Mouse (Mus musculus): Measurements from ENCODE around the gene Rbfox2.

Rbfox2 gene

DNA sequence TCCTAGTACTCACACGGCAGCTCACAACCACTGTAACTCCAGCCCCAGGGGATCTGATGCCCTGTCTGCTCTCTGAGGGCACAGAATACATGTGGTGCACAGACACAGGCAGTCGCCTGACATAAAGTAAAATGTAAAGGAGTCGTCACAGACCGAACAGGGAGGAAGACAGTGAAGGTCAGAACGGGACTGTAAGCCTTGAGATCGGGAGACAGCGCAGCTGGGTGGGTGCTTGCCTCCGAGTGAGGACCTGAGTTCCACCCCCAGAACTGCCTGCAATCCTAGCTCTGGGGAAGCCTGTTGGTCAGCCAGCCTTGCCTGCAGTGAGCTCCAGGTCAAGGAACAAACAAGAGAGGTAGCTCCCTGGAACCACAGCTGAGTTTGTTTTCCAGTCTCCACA lies 177.7 kb downstream of the Rbfox2 start:
- no peak for DNase-seq

DNA sequence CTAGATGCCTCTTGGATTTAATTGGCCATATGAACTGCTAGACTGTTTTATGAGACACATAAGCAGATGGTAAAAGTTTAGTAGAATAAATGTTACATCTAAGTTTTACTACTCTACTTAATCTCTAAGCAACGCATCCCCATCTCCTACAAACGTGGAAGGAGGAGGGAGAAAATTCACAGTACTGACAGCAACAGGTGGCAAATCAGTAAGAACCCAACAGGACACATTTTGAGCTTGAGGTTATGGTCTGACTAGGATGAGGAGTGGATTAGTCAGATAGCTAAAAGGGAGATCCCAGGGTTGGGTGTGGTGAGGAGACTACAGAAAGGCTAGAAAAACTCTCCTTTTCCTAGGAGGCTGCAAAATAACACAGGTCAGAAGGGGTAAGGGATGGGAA lies 179.1 kb downstream of the Rbfox2 start:
- DNase-seq, result no peak

DNA sequence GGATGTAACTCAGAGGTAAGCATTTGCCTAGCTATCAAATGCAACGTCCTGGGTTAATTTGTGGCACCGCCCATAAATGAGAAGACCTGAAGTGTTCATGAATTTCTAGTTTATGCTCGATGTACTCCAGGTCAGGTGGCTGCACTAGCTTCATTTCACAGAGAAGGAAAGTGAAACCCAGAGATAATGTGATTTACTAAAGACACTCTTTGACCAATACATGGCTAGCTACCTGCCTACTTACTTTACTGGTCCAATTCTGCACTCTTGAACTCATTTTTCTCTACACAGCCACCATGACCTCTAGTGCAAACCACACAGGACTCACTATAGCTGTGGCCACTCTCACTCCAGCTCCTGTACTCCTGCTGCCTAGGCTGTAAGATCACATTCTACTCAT lies 180.1 kb downstream of the Rbfox2 start:
- DNase-seq, result no peak

DNA sequence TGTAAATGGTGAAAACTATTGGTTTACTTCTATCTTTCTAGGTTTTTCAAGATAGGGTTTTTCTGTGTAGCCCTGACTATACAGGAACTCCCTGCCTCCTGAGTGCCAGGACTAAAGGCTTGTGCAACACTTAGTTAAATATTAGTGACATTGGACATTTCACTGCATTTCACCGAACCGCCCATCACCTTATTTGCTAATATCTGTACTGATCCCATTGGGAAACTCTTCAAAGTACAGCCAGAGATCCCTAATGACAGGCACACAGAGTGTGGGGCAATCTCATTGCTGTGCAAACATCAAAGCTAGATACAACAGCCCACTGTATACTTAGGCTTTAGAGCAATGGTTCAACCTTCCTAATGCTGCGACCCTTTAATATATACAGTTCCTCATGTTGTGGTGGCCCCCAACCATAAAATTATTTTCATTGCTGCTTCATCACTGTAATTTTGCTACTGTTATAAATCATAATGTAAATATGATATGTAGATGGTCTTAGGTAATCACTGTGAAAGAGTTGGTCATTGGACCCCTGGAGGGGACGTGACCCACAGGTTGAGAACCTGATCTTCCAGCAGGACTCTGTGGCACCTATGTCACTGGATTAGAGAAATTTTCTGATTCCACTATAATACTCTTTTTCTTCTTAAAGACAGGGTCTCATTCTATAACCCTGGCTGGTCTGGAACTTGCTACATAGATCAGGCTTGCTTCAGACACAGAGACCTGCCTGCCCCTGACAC lies 182.3 kb downstream of the Rbfox2 start:
- DNase-seq, result no peak

DNA sequence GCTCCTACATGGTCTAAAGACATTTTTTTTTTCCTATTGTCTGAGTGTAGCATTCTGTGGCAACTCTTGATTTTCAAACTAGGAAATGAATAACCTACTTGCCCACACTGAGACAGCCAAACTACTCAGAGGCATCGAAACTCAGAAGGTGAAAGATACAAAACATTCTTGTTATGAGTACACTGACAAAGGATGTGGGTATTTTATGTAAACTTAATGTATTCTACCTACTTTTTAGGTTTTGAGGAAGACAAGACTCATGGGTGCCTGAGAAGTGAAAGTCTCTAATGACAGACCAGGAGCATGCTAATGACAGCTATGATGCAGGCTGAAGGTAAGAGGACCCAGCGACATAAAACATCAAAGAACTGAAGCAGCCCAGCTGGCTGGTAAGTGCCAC lies 184.0 kb downstream of the Rbfox2 start:
- DNase-seq, result no peak

DNA sequence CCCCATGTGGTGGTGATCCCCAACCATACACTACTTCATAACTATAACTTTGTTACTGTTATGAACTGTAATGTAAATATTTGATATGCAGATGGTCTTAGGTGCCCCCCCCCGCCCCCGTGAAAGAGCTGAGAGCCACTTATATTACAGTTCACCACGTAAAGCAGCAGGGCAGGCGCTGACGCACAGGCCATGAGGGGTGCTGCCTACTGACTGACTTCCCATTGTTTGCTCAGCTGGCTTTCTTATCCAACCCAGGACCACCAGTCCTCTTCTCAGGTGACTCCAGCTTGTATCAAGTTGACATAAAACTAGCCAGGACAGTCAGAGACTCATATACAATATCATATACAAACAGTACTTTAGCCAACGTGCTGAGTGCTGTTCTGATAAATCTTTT lies 184.6 kb downstream of the Rbfox2 start:
- no peak for DNase-seq

DNA sequence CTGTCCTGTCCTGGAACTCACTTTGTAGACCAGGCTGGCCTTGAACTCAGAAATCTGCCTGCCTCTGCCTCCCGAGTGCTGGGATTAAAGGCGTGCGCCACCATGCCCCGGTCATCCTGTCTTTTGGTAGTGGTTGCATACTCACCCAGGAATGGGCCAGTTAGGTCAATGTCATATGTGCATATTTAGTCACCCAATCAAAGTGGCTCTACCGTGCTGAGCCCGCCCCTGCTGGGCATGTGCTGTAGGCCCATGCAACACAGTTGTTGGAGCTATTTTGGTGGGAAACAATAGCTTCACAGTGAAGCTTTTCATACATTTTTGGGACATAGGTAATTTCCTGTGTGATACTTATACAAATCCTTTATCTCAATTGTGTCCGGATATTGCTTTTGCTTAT lies 187.1 kb downstream of the Rbfox2 start:
- DNase-seq, result no peak

DNA sequence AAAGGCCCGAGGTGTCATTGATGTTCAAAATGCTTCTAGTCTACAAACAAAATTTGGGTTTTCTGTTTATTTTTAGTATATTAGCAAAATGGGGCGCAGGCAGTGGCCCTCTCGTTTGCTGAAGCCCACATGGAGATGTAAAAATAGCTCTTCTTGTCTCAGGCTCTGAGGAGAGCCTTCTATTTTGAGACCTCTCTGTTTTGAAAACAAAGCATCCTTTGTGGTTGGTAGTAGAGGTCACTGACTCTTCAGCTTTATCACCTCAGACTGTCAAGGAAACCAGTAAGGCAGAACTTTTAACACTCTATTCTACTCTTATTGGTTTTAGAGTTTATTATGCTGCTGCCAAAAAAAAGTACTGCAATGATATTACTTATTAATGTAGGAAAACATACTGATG lies 189.6 kb downstream of the Rbfox2 start:
- DNase-seq, result no peak

DNA sequence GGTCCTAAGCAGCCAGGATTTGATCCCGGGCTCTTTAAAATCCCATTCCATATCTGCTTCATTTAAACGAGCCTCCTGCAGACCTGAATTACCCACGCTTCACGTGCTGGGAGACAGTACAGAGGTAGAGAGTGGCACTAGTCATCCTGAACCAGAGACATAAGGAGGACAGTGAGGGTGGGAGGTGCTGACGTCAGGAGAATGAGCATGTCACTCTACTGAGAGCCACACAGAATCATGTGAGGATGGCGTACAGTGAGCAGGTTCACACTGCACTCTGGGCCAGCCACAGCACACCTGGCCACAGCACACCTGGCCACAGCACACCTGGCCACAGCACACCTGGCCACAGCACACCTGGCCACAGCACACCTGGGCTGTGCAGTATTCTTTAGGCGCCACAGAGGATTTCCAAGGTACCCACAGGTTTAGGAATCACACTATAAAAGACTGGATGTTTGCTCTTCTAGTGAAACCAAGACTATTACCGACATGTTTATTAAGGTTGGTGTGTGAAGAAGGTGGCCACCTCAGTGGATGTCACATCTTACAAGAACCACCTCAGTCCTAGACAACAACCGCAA lies 190.6 kb downstream of the Rbfox2 start:
- DNase-seq, result no peak

DNA sequence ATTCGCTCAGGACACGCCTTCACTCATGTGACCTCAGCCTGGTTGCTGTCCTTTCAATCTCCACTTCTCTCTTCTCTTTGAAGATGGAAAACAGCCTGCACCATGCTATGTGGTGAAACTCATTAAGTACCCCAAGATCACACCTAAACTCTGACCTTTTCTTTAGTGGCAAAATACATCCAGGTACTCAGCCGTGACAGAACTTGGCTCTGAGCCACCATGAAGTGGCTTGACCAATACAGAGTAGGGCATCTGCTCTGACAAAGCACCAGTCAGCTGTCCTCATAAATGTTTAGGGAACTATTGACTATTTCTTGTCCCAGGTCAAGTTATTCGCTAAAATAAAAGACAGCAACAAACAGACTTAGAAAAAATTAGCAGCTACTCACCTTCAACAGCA lies 191.3 kb downstream of the Rbfox2 start:
- DNase-seq, result no peak

DNA sequence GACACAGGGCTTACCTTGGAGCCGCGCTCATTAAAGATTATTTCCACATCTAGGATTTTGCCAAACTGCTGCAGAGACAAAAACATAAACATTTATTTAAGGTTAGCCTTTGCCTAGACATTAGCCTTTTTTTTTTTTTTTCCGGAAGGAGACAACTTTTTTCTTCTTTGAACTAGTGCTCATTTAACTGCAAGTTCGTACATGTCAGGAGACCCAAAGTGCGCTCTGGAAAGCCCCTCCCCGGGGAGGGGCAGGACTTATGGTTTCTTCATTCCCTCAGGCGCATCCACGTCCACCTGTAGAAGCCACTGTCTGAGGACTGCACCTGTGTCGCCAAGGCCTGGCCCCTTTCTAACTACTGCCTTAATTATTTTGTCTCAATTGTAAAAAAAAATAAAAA lies 193.2 kb downstream of the Rbfox2 start:
- no peak for DNase-seq

DNA sequence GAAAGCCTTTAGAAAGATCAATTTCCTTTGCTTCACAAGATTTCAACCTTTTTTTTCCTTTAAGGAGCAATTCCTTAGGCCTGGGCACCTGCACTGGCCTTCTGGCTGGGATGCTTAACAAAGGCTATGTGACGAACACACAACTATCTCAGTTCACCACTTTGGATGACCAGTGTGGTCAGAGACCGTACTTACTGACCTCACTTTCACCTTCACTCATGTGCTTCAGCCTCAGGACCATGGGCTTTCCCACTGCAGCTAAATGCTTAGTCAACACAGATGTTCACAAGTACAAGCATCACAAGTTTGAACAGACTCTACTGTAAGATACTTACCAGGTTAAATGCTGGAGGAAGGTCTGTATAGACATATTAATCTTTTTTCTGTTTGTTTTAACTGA lies 194.4 kb downstream of the Rbfox2 start:
- no peak for DNase-seq

DNA sequence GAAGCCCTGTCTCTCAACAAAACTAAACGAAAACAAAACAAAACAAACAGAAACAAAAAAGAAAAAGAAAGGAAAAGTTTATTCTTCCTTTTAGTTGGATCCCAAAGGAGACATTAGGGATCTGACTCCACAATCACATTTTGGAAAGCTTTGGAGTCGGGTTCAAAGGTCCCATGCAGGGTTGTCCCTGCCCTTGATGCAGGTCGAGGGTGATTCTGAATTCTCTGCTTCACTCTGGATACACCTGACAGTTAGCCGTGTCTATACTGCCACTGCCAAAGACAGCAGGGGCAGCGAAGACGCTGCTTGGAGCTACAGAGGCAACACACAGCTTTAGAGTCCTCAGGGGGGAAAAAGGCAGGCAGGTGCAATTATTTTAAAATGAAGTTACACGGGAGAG lies 194.9 kb downstream of the Rbfox2 start:
- no peak for DNase-seq

DNA sequence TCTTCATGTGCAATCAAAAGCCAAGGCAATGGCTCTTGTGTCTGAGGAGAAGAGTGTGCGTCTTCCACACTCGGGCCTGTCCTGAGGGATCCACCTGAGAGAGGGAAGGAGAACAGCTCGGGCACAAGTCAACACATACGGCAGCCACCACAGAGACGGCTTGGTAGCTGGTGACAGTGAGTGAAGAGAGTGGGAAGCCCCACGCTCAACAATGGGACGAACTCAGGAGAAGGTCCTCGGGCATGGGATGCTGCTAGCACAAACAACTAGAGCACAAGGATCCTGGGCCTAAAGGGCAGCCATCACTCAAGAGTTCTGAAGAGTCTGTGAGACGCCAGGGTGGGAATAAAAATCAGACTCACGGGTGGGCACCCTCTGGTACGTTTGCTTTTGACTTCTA lies 196.4 kb downstream of the Rbfox2 start:
- no peak for DNase-seq

DNA sequence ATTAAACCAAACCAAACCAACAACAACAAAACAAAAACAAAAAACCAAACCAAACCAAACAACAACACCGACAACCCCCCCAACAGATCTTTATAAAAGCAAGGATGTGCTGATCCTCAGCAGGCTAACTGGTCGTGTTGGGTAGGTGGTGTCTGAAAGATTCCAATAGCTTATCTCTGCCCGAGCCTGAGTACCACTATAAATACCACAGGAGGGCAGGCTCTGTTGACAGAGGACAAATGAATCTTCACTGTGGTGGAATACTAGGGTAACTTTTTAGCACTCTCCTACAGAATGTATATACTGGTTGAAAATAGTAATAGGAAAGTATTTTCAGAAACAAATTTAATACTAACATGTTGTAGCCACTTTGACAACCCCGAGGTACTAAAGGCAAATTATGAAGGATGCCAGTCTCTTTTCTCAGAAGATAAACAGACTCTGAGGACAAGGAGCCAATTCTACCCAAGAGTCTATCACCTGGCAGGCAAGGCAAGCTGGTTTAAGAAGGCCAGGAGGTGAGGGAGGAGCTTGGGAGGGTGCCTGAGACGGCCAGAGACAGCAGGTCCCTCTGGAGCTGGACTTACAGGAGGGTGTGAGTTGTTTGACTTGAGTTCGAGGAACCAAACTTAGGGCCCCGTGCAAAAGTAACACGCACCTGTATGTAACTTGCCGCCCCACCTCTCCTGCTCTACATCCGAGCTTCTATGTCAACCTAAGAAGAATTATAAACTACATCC lies 199.5 kb downstream of the Rbfox2 start:
- DNase-seq, result no peak

DNA sequence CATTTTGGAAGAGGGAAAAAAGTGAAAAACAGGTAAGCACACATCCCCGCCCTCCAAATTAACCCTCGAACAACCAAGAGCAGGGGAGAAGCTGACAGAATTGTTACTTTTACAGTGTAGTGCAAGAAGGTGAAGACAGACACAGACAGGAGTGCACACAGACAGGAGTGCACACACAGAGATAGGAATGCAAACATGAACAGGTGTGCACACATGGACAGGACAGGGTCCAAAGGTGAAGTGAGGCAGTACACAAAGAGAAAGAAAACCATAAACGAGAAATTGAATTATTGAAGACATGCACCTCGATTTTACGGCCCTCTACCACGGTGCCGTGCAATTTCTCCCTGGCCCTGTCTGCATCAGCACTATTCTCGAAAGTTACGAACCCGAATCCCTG lies 201.5 kb downstream of the Rbfox2 start:
- no peak for DNase-seq

DNA sequence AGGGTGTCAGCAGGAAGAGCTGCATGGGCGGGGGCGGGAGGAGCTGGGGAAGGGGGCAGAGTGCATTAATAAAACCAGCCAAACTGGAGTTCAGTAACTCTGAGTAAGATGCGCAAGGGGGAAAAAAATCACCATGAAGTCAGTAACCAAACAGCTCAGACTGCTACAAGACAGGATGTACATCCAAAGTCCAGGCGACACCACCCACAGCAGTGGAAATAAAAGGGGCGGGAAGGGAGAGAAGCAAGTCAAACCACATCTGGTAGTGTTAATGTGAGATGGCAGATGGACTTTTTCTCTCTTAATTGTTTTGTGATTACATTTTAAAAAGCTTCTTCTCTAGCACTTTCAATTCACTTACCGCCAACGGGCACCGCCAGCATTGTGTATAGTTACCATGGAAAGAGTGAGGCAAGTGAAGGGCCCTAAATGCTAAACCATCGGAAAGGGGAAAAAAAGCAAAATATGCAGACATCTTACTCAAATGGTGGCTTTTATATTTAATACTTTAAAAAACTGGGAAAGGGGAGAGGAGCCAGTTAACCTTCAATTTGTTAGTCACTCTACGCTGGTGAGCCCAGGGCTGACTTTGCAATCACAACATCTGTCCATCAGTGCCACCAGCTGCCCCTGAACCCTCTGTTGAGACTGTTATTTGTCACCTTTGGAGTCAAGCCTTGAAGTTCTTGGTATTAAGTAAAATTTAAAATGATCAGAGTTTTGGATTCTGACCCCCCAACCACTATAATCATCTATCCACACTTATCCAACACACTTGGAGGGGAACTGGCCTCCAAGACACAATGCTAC lies 202.2 kb downstream of the Rbfox2 start:
- no peak for DNase-seq

DNA sequence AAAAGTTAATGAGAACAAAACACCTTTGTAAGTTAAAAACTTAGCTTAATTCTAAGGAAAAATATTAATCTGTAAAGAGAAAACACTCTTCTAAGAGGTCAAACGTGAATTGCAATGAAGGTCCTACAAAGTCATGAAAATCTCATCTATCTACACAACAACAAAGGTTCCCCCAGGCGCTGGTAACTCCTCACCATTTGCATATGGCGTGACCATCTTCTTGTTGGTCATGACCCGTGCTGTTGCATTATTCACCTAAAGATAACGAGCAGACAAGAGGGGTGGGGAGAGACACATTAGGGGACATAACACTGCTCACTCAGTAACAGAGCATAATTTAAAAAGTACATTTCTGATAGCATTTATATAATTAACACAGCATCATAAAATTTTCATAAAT lies 204.1 kb downstream of the Rbfox2 start:
- DNase-seq, result no peak

DNA sequence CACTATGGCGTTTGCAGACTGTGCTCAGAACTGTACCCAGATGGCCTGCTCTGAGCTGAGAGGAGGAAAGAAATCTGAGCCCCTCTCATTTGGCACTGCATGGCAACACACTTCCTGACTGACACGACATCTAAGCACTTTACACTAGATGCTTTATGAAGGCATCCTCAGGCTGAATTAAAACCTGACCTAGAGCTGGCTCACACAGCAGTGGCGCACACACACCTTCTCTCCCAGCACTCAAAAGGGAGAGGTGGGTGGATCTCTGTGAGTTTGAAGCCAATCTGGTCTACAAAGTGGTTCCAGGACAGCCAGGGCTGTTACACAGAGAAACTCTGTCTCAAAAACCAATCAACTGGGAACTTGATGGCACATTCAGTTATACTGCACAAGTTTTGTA lies 207.0 kb downstream of the Rbfox2 start:
- DNase-seq, result peak; percentile 34

DNA sequence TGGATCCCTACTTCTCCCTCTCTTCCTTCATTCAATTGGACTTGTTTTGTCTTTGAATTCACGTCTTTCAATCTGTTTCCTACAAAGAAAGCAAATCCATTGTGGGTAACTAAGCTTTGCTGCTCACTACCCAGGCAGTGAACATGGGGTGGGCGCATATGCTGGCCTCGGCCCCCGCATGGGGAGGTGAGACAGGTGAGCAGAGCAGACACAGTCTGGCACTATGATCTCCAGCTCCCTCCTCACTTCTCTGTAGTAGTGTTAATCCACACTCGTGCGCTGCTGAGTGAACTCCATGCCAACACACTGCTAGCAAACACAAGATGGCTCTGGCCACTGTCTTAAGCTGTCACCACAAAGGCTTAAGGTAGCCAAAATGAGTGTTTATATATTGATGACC lies 209.4 kb downstream of the Rbfox2 start:
- no peak for DNase-seq

DNA sequence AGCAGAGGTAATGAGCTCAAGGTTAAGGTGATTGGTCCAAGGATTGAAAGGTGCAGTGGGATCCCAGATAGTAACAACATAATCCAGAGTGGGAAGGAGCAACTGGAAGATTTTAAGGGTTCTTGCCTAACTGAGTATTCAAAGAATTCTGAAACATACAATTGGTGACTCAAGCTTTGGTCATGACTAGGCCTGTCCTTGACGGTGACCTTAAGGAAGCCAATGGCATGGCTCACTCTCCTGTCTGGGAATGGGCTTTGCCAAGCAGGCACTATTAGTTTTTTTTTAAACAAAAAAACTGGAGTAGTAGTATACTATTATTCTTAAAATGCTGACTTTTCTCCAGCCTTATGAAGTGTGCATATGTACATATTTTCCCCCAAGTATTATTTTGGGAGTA lies 211.6 kb downstream of the Rbfox2 start:
- no peak for DNase-seq

DNA sequence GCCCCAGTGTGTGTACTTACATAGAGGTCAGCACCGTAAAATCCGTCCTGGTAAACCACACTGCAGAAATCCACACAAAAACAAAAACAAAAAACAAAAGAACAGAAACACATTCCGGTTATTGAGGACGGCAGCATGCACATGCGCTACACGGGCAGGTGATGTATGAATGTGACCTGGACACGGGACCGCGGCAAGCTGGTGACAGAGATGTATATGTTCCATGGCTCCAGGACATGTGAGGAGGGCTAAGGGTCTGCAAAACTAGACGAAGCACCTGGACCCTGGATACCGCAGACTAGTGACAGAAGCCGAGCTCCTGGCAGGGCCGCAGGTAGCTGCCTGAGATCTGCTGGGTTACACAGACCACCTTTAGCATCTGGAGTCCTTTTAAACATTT lies 212.4 kb downstream of the Rbfox2 start:
- DNase-seq, result no peak

DNA sequence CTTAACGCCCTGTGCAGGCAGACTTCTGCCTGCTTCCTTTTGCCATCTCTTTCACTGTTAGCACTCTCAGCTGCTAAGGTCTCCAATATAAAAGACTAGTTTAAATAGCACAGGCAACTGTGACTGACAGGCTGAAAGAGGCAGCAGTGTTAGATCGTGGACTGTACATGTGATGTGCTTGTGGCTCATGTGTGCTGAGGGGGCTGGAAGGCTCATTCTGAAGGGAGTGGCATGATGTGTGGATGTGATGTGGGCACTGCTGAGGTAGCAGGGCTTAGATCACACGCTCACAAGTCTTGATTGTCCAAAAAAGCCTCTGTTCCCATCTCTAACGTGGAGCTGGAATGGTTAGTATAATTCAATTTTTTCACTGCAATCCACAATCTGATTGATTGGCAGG lies 215.4 kb downstream of the Rbfox2 start:
- DNase-seq, result no peak

DNA sequence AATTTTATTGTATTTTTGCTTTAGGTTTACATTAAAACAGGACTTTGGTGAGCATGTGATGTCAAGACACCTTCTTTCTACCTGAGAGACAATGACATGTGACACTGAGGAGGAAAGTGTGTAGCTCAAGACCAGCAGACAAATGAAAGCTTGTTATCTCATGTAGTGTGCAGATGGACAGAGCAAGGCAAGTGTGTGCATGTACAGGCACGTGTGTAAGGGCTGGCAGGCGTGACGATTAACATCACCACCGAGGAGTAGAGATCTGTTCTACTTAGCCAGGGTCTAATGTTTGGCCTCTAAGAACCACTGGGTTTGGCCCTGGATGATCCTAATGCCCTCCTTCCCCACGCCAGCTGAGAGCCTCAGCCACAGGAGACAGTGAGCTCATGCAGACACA lies 216.3 kb downstream of the Rbfox2 start:
- DNase-seq, result no peak

Data from layer of hippocampus, adult 9-11 months (tissue).